Mouse (Mus musculus) lung, adult 2 months (tissue): ENCODE data around the gene Lypd5.

Experiments
- CTCF ChIP-seq: fragments of 200-500 bp; IDR thresholded peaks from 2 replicates; pipeline ENCODE4 v1.5.1; 2011; ENCODE audit warnings: mild to moderate bottlenecking, low read length, control low read depth; ENCODE audit not compliant: insufficient read depth
- POLR2A ChIP-seq: fragments of 200-500 bp; IDR thresholded peaks from 2 replicates; pipeline ENCODE4 v1.6.1; 2011; ENCODE audit warnings: low read depth, mild to moderate bottlenecking, control low read depth, low read length, borderline replicate concordance; ENCODE audit errors: extremely low read depth

GRCm38 (mm10) chr7:24333304-24333986 is 15.6 kb upstream of the Lypd5 start, which contains the start of gene Tescl:
- no peak for TF ChIP-seq POLR2A
- no peak for TF ChIP-seq CTCF
